Mouse (Mus musculus): ENCODE results near the gene Vwa8.

- TF ChIP-seq CTCF (conservative IDR thresholded peaks at IDR 0.05; ENCODE audit: low read length) (no peak), POU5F1 (IDR thresholded peaks at IDR 0.05; ENCODE audit: borderline replicate concordance, low read length) (no peak), NANOG (IDR thresholded peaks at IDR 0.05; ENCODE audit: borderline replicate concordance, low read length) (no peak)
These were observed 46.5 kb upstream of the Vwa8 start for GRCm38 (mm10) chr14:78802378-78802777.
